Mouse (Mus musculus) heart, postnatal 0 days (tissue): ENCODE results near the gene Nav2.

Experiments used
- CTCF ChIP-seq: IDR thresholded peaks from 2 replicates; pipeline ENCODE4 v1.5.1; 2016; ENCODE audit warnings: antibody characterized with exemption, control low read depth, low read depth
- EP300 ChIP-seq: IDR thresholded peaks from 2 replicates; pipeline ENCODE4 v1.6.1; 2016; ENCODE audit warnings: antibody characterized with exemption, low read depth

- no peak for TF ChIP-seq EP300
- TF ChIP-seq CTCF = no peak
These were observed 366.2 kb downstream of the Nav2 start for GRCm38 (mm10) chr7:49274676-49275075.
